Mouse (Mus musculus): Measurements from ENCODE around the gene Alpl. TPM values are rescaled to one million over a fixed set of nuclear protein-coding genes. Genes with fewer than 3 reads are reported as not detected.
A peak's percentile ranks its signal among the peaks of the same experiment; 100 is the strongest.

The Alpl gene
- polyA plus RNA-seq, 1 experiment from 2014 or later = 2.5 TPM

- no peak for TF ChIP-seq EP300 (optimal IDR thresholded peaks at IDR 0.05)
- no peak for TF ChIP-seq CTCF (IDR thresholded peaks at IDR 0.05; ENCODE audit: low read depth)
- no peak overlapping the region for H3K27ac ChIP-seq (replicated peaks)
- peaks cover 5% of the 10 kb centered on the region; the same call in 1 of the 2 replicates for H3K27me3 ChIP-seq (ENCODE audit: control insufficient read depth, insufficient read depth, low read length)
- H3K36me3 ChIP-seq (ENCODE audit: control insufficient read depth, insufficient read depth, low read length) = no peaks in the 10 kb centered on the region
- no peak overlapping the region for H3K4me2 ChIP-seq (replicated peaks; ENCODE audit: low read depth)
- no peaks in the 10 kb centered on the region for H3K4me1 ChIP-seq (replicated peaks; ENCODE audit: control insufficient read depth, insufficient read depth)
- DNase-seq (ENCODE audit: low spot score) = no peak
- H3K9me3 ChIP-seq (ENCODE audit: control insufficient read depth, low read length) = no peaks in the 10 kb centered on the region
- WGBS = 60% methylated on average over 10 of the region's 10 CpGs
- H3K4me3 ChIP-seq (ENCODE audit: low read depth, low read length) = no peak overlapping the region
- no peak overlapping the region for H3K9ac ChIP-seq (ENCODE audit: low read length)
- ATAC-seq (ENCODE audit: low FRiP score, low TSS enrichment) = no peak
Observed at GRCm38 (mm10) chr4:137731891-137732290, 64.3 kb downstream of the Alpl start.

GRCm38 (mm10) chr4:137730757-137731156 lies 65.4 kb downstream of the Alpl start:
- Histone ChIP-seq H3K4me1 (replicated peaks; ENCODE audit: control insufficient read depth, insufficient read depth) (no peaks in the 10 kb centered on the region), H3K4me3 (ENCODE audit: low read depth, low read length) (no peak overlapping the region), H3K27ac (replicated peaks) (no peak overlapping the region), H3K4me2 (replicated peaks; ENCODE audit: low read depth) (no peak overlapping the region), H3K9ac (ENCODE audit: low read length) (no peak overlapping the region), H3K27me3 (ENCODE audit: control insufficient read depth, insufficient read depth, low read length) (peaks cover 5% of the 10 kb centered on the region; the same call in 1 of the 2 replicates), H3K36me3 (ENCODE audit: control insufficient read depth, insufficient read depth, low read length) (no peaks in the 10 kb centered on the region), H3K9me3 (ENCODE audit: control insufficient read depth, low read length) (no peaks in the 10 kb centered on the region)
- 77% methylated on average over 8 of the region's 8 CpGs for WGBS
- ATAC-seq (ENCODE audit: low FRiP score, low TSS enrichment) = no peak
- peak; percentile 16 for DNase-seq (ENCODE audit: low spot score)
- TF ChIP-seq CTCF (IDR thresholded peaks at IDR 0.05; ENCODE audit: low read depth) = no peak
- TF ChIP-seq EP300 (optimal IDR thresholded peaks at IDR 0.05) = no peak

DNA sequence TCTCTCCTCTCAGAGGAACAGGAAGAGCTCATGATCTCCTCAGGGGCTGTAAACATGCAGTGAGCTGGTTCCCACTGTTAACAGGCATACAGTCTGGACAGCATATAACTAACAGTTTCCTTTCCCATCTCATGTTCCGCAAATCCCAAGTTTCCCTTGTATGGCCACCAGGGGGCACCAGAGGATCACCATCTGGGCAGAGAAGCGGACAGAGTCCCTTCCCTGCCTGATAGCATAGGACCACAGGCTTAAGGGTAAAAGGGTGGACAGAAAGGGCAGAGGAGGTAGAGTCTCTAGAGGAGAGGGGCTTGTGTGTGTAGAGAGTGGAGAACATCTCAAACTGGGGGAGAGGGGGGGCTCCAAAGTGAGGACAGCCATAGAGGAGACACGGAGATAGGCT lies 66.0 kb downstream of the Alpl start:
- TF ChIP-seq EP300 (optimal IDR thresholded peaks at IDR 0.05) = no peak
- TF ChIP-seq CTCF (IDR thresholded peaks at IDR 0.05; ENCODE audit: low read depth) = peak; percentile 99
- Histone ChIP-seq H3K9me3 (ENCODE audit: control insufficient read depth, low read length) (no peaks in the 10 kb centered on the region), H3K4me1 (replicated peaks; ENCODE audit: control insufficient read depth, insufficient read depth) (no peaks in the 10 kb centered on the region), H3K27me3 (ENCODE audit: control insufficient read depth, insufficient read depth, low read length) (peaks cover 5% of the 10 kb centered on the region; the same call in 1 of the 2 replicates), H3K36me3 (ENCODE audit: control insufficient read depth, insufficient read depth, low read length) (no peaks in the 10 kb centered on the region), H3K27ac (replicated peaks) (no peak overlapping the region), H3K4me3 (ENCODE audit: low read depth, low read length) (no peak overlapping the region), H3K9ac (ENCODE audit: low read length) (no peak overlapping the region), H3K4me2 (replicated peaks; ENCODE audit: low read depth) (no peak overlapping the region)
- 14% methylated on average over 3 of the region's 3 CpGs for WGBS
- ATAC-seq (ENCODE audit: low FRiP score, low TSS enrichment) (peak; percentile 27), DNase-seq (ENCODE audit: low spot score) (peak; percentile 89)

GRCm38 (mm10) chr4:137729155-137729855 lies 66.9 kb downstream of the Alpl start:
- no peaks in the 10 kb centered on the region for H3K36me3 ChIP-seq (ENCODE audit: control insufficient read depth, insufficient read depth, low read length)
- H3K27me3 ChIP-seq (ENCODE audit: control insufficient read depth, insufficient read depth, low read length) = peaks cover 5% of the 10 kb centered on the region; the same call in 1 of the 2 replicates
- no peak for ATAC-seq (ENCODE audit: low FRiP score, low TSS enrichment)
- no peak overlapping the region for H3K27ac ChIP-seq (replicated peaks)
- no peaks in the 10 kb centered on the region for H3K4me1 ChIP-seq (replicated peaks; ENCODE audit: control insufficient read depth, insufficient read depth)
- 30% methylated on average over 24 of the region's 24 CpGs for WGBS
- no peak overlapping the region; the same call in 1 of the 2 replicates for H3K4me3 ChIP-seq (ENCODE audit: low read depth, low read length)
- H3K9ac ChIP-seq (ENCODE audit: low read length) = no peak overlapping the region
- no peak for TF ChIP-seq EP300 (optimal IDR thresholded peaks at IDR 0.05)
- no peak for TF ChIP-seq CTCF (IDR thresholded peaks at IDR 0.05; ENCODE audit: low read depth)
- H3K9me3 ChIP-seq (ENCODE audit: control insufficient read depth, low read length) = no peaks in the 10 kb centered on the region
- DNase-seq (ENCODE audit: low spot score) = peak; percentile 19
- H3K4me2 ChIP-seq (replicated peaks; ENCODE audit: low read depth) = no peak overlapping the region

GRCm38 (mm10) chr4:137728399-137729154 lies 67.6 kb downstream of the Alpl start:
- 20% methylated on average over 17 of the region's 17 CpGs for WGBS
- Histone ChIP-seq H3K36me3 (ENCODE audit: control insufficient read depth, insufficient read depth, low read length) (no peaks in the 10 kb centered on the region), H3K4me2 (replicated peaks; ENCODE audit: low read depth) (no peak overlapping the region), H3K27me3 (ENCODE audit: control insufficient read depth, insufficient read depth, low read length) (peaks cover 5% of the 10 kb centered on the region; the same call in 1 of the 2 replicates), H3K4me1 (replicated peaks; ENCODE audit: control insufficient read depth, insufficient read depth) (no peaks in the 10 kb centered on the region), H3K9ac (ENCODE audit: low read length) (no peak overlapping the region), H3K4me3 (ENCODE audit: low read depth, low read length) (no peak overlapping the region; the same call in 1 of the 2 replicates), H3K9me3 (ENCODE audit: control insufficient read depth, low read length) (no peaks in the 10 kb centered on the region), H3K27ac (replicated peaks) (no peak overlapping the region)
- ATAC-seq (ENCODE audit: low FRiP score, low TSS enrichment) (no peak), DNase-seq (ENCODE audit: low spot score) (peak; percentile 35)
- TF ChIP-seq EP300 (optimal IDR thresholded peaks at IDR 0.05) = no peak
- TF ChIP-seq CTCF (IDR thresholded peaks at IDR 0.05; ENCODE audit: low read depth) = no peak
